Mouse (Mus musculus): ENCODE measurements around the gene Cit.

DNA sequence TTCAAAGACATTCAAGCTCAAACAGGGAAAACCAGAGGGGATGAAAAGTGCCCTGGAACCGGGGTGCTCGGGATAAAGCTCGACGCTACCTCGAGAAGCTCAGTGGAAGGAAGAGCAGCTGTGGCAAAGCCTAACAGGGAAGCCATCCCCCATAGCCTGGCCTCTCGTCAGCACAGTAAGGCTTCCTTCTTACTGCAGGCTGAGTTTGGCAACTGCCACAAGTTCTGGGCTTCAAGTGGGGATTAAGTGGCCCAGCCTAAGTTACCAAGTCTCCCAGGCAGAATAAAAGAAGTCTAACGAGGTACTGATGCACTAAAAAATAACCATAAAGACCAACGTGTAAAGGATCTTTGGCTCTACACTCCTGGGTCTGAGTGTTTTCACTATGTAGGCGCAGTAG, 173.1 kb downstream of the Cit start:
- TF ChIP-seq POLR2A (IDR thresholded peaks at IDR 0.05; ENCODE audit: control insufficient read depth, extremely low read depth, insufficient read depth, low read length, poor library complexity) (no peak), CTCF (IDR thresholded peaks at IDR 0.05; ENCODE audit: borderline replicate concordance, control insufficient read depth, extremely low read depth, insufficient read depth, low read length, poor library complexity) (no peak)
